ENCODE assay signal across 24 mouse cellular contexts in genomic region chr5:139258371-139259035, GRCm38 (mm10). TPM values are rescaled to one million over a fixed set of nuclear protein-coding genes. Genes with fewer than 3 reads are reported as not detected.
DNase-seq lines count a peak whose midpoint lies in the region; ATAC-seq and TF ChIP-seq lines count a peak whose summit lies in the region.
"Had no signal": no experiment of that assay in that cellular context is flagged by ENCODE, and none has a peak within 500 bp of the region (broad histone marks: within the 10 kb centered on the region; RNA-seq: fewer than 3 reads in every experiment).

No protein-coding gene starts in this region.

- H3K9ac ChIP-seq in heart, postnatal 0 days (replicated peaks; ENCODE audit: low read depth, low read length), result no peak overlapping the region
- H3K9ac ChIP-seq in lung, embryonic 16.5 days (ENCODE audit: low read length), result no peak overlapping the region
- no peak overlapping the region for H3K9ac ChIP-seq in ES-E14 (ENCODE audit: insufficient read depth, low read depth, low read length, poor library complexity, severe bottlenecking)
- H3K9ac ChIP-seq: forebrain, embryonic 12.5 days; hindbrain, embryonic 15.5 days; intestine, embryonic 15.5 days had no signal

- 88% methylated on average over 8 of the region's 8 CpGs for WGBS in heart, embryonic 10.5 days
- 80% methylated on average over 8 of the region's 8 CpGs for WGBS in heart, postnatal 0 days
- 78% methylated on average over 8 of the region's 8 CpGs for WGBS in lung, embryonic 16.5 days

- no peak for TF ChIP-seq EP300 in heart, postnatal 0 days (IDR thresholded peaks at IDR 0.05; ENCODE audit: low read depth)

- peaks cover 58% of the 10 kb centered on the region for H3K4me1 ChIP-seq in heart, embryonic 10.5 days
- peaks cover 57% of the 10 kb centered on the region for H3K4me1 ChIP-seq in heart, postnatal 0 days (ENCODE audit: control insufficient read depth, insufficient read depth)
- H3K4me1 ChIP-seq in lung, embryonic 16.5 days (replicated peaks; ENCODE audit: control insufficient read depth, insufficient read depth, low read length), result peaks cover 53% of the 10 kb centered on the region
- peaks cover 11 to 12% of the 10 kb centered on the region in 2 experiments for H3K4me1 ChIP-seq in ES-E14 (ENCODE audit: control insufficient read depth in 2 of 2, insufficient read depth in 2 of 2, low read length in 2 of 2, poor library complexity in 1 of 2)

- H3K9me3 ChIP-seq in heart, embryonic 10.5 days, result no peaks in the 10 kb centered on the region
- H3K9me3 ChIP-seq in heart, postnatal 0 days (replicated peaks; ENCODE audit: control insufficient read depth, low read length), result no peaks in the 10 kb centered on the region
- no peaks in the 10 kb centered on the region for H3K9me3 ChIP-seq in lung, embryonic 16.5 days (ENCODE audit: control insufficient read depth, low read length)
- H3K9me3 ChIP-seq in ES-E14 (ENCODE audit: control insufficient read depth, insufficient read depth, low read depth, low read length), result no peaks in the 10 kb centered on the region
- H3K9me3 ChIP-seq: embryonic facial prominence, embryonic 10.5 days; forebrain, embryonic 12.5 days; hindbrain, embryonic 15.5 days; intestine, embryonic 15.5 days had no signal

- ATAC-seq in heart, postnatal 0 days (ENCODE audit: insufficient read depth, low read depth), result no peak
- peak; percentile 53 for ATAC-seq in lung, embryonic 16.5 days (ENCODE audit: low read depth)
- ATAC-seq: activated CD4-positive, CD25-positive, alpha-beta regulatory T cell, adult 4 months; CD4-positive, CD25-positive, alpha-beta regulatory T cell, adult 4 months; intestine, embryonic 15.5 days had no signal

- no peak for TF ChIP-seq CTCF in heart, postnatal 0 days (IDR thresholded peaks at IDR 0.05; ENCODE audit: low read depth)

- H3K27me3 ChIP-seq in heart, embryonic 10.5 days (ENCODE audit: insufficient read depth, poor library complexity, severe bottlenecking), result no peaks in the 10 kb centered on the region
- H3K27me3 ChIP-seq in heart, postnatal 0 days (ENCODE audit: control insufficient read depth, insufficient read depth, low read length), result no peaks in the 10 kb centered on the region
- no peaks in the 10 kb centered on the region for H3K27me3 ChIP-seq in lung, embryonic 16.5 days (ENCODE audit: control insufficient read depth, insufficient read depth, low read depth, low read length)
- H3K27me3 ChIP-seq: forebrain, embryonic 12.5 days; hindbrain, embryonic 15.5 days; intestine, embryonic 15.5 days had no signal

- H3K27ac ChIP-seq in heart, embryonic 10.5 days, result peak overlapping the region; percentile 57; the same call in 1 of the 2 replicates
- H3K27ac ChIP-seq in heart, postnatal 0 days (ENCODE audit: low read depth), result peak overlapping the region; percentile 5
- H3K27ac ChIP-seq in lung, embryonic 16.5 days (ENCODE audit: low read length), result peak overlapping the region; percentile 87
- H3K27ac ChIP-seq in ES-E14 (ENCODE audit: insufficient read depth, low read depth, low read length, poor library complexity, severe bottlenecking), result no peak overlapping the region; the same call in 1 of the 2 replicates
- H3K27ac ChIP-seq: embryonic facial prominence, embryonic 10.5 days; forebrain, embryonic 12.5 days; hindbrain, embryonic 15.5 days; intestine, embryonic 15.5 days; left cerebral cortex, adult 2 months had no signal

- in situ Hi-C loops in ES-E14 (cut with MboI; ENCODE audit: low sequenced_read_pairs in 2 of 2, unreplicated experiment in 2 of 2), result no loop called here

- DNase-seq in heart, embryonic 10.5 days (ENCODE audit: low spot score), result no peak
- DNase-seq in heart, adult 11 months, result no peak
- DNase-seq in heart, postnatal 0 days (ENCODE audit: low spot score), result no peak
- DNase-seq in heart, adult 9 months (ENCODE audit: low spot score in 2 of 2), result no peak
- DNase-seq in lung, postnatal 10 days, result no peak
- DNase-seq in ES-E14 (ENCODE audit: low read depth, low spot score), result peak; percentile 17
- no peak for DNase-seq in frontal cortex, postnatal 36 days (ENCODE audit: low spot score in 2 of 2)
- DNase-seq: adrenal gland, postnatal 10 days; cerebellum, adult 9-10 months; gastrocnemius, postnatal 14 days; kidney, postnatal 25 days; layer of hippocampus, adult 9-11 months; left cerebral cortex, postnatal 4 days; liver; lung, adult 2 months; thymus, postnatal 14 days had no signal

- peaks cover 60% of the 10 kb centered on the region for H3K36me3 ChIP-seq in heart, embryonic 10.5 days
- H3K36me3 ChIP-seq in heart, postnatal 0 days (replicated peaks; ENCODE audit: control insufficient read depth, insufficient read depth, low read length), result peaks cover 30% of the 10 kb centered on the region
- peaks cover 5% of the 10 kb centered on the region for H3K36me3 ChIP-seq in lung, embryonic 16.5 days (ENCODE audit: control insufficient read depth, insufficient read depth, low read length)
- H3K36me3 ChIP-seq in ES-E14 (ENCODE audit: control insufficient read depth, insufficient read depth, low read length, poor library complexity, severe bottlenecking), result peaks cover 34% of the 10 kb centered on the region

- no peak overlapping the region for H3K4me2 ChIP-seq in heart, postnatal 0 days (ENCODE audit: low read depth, low read length)
- H3K4me2 ChIP-seq in lung, embryonic 16.5 days (ENCODE audit: low read depth, low read length), result peak overlapping the region; percentile 10; the same call in 1 of the 2 replicates
- H3K4me2 ChIP-seq: forebrain, embryonic 12.5 days; hindbrain, embryonic 15.5 days; intestine, embryonic 15.5 days had no signal

- H3K4me3 ChIP-seq in heart, embryonic 10.5 days, result no peak overlapping the region
- H3K4me3 ChIP-seq in heart, postnatal 0 days (ENCODE audit: low read depth, low read length), result no peak overlapping the region
- no peak overlapping the region for H3K4me3 ChIP-seq in lung, embryonic 16.5 days (ENCODE audit: low read length)
- no peak overlapping the region for H3K4me3 ChIP-seq in ES-E14 (ENCODE audit: insufficient read depth in 1 of 2, low read depth in 1 of 2, low read length in 2 of 2, poor library complexity in 1 of 2, severe bottlenecking in 1 of 2)
- H3K4me3 ChIP-seq: embryonic facial prominence, embryonic 10.5 days; forebrain, embryonic 12.5 days; hindbrain, embryonic 15.5 days; intestine, embryonic 15.5 days; left cerebral cortex, adult 2 months had no signal

TF ChIP-seq in ES-E14, 5 proteins besides CTCF, POLR2A, EP300 and RAD21:
- no peak for TF ChIP-seq HCFC1 (IDR thresholded peaks at IDR 0.05; ENCODE audit: borderline replicate concordance, insufficient read depth, low read length)
- no peak for TF ChIP-seq MAFK (IDR thresholded peaks at IDR 0.05; ENCODE audit: insufficient read depth, low read depth, low read length)
- TF ChIP-seq ZC3H11A (IDR thresholded peaks at IDR 0.05; ENCODE audit: borderline replicate concordance, low read depth, low read length), result no peak
- TF ChIP-seq CHD2 (IDR thresholded peaks at IDR 0.05; ENCODE audit: low read depth, low read length), result no peak
- no peak for TF ChIP-seq ZNF384 (IDR thresholded peaks at IDR 0.05; ENCODE audit: low read depth, low read length)

RNA-seq across cellular contexts. Expression of gene Get4, which starts 6.4 kb away (rescaled TPM):
- 193 and 205 TPM in 2 replicates for polyA plus RNA-seq in heart, embryonic 10.5 days (2016; fragmentation: Nextera tagmentation; extraction: Ambion mirVana)
- 56.8 and 61.6 TPM in 2 replicates for total RNA-seq in heart, postnatal 0 days (2014; rRNA removed; ENCODE audit: low replicate concordance)
- polyA plus RNA-seq in heart, postnatal 0 days (2015; fragmentation: Nextera tagmentation; extraction: Ambion mirVana), result 153 TPM in 2 replicates
- 174 and 177 TPM in 2 replicates for polyA plus RNA-seq in lung, embryonic 16.5 days (2015; fragmentation: Nextera tagmentation; extraction: Ambion mirVana)
- total RNA-seq in ES-E14 (2012; rRNA removed), result 140 and 149 TPM in 2 replicates

RNA-seq across cellular contexts. Expression of gene Sun1, which starts 58.1 kb away (rescaled TPM):
- polyA plus RNA-seq in heart, embryonic 10.5 days (2016; fragmentation: Nextera tagmentation; extraction: Ambion mirVana), result 40.3 and 43.8 TPM in 2 replicates
- 46.5 and 71.5 TPM in 2 replicates for total RNA-seq in heart, postnatal 0 days (2014; rRNA removed; ENCODE audit: low replicate concordance)
- polyA plus RNA-seq in heart, postnatal 0 days (2015; fragmentation: Nextera tagmentation; extraction: Ambion mirVana), result 22.4 and 22.6 TPM in 2 replicates
- 56.0 and 56.5 TPM in 2 replicates for polyA plus RNA-seq in lung, embryonic 16.5 days (2015; fragmentation: Nextera tagmentation; extraction: Ambion mirVana)
- 183 and 289 TPM in 2 replicates for total RNA-seq in ES-E14 (2012; rRNA removed)
